Mouse (Mus musculus): ENCODE measurements around the gene Gm42742.

DNA sequence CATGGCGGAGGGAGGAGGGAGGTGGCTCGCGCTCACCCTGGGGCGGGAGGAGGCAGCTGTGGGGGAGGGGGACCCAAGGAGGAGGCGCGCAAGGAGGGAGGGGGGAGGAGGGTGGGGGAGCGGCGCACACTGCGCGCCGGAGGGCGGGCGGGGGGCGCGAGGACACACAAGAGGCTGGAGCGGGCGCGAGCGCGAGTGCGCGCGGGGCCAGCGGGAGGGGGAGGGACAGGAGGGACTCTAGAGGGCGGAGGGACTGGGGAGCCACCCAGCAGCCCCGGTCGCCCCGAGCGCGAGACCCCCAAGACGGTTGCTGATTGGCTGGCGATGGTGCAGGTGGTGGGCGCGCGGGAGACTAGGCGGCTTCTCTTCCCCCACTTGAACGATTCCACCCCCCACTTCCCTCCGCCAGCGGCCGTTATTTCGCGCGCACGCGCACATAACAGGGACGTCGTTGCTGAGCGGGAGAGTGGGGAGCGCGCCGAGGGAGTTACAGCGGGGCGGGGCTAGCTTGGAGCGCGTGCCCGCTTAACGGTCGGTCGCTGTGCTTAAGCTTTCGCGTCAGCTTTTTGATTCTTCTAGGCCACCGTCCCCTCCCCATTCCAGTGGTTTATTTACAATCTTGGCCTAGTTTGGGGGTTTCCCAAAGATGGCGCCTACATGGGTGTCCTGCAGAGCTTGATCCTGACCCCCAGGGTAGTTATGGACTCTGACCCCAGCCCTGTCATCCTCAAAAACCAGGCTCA is 6.3 kb upstream of the Gm42742 start, which contains the start of gene Maz:
- TF ChIP-seq POLR2A (IDR thresholded peaks at IDR 0.05; ENCODE audit: control insufficient read depth, extremely low read depth, insufficient read depth, low read length, poor library complexity) (peak; percentile 43), CTCF (IDR thresholded peaks at IDR 0.05; ENCODE audit: borderline replicate concordance, control insufficient read depth, extremely low read depth, insufficient read depth, low read length, poor library complexity) (peak; percentile 57; the same call in 1 of the 2 replicates)

Data from thymus, adult 2 months (tissue).